Mouse (Mus musculus): ENCODE data around the gene Eif4enif1. TPM values are rescaled to one million over a fixed set of nuclear protein-coding genes. Genes with fewer than 3 reads are reported as not detected.
"Not testable (repeated sequence)": the region's sequence is repeated elsewhere in the genome, so short reads cannot be mapped to it uniquely, and the experiment has no call there.

Gene Eif4enif1
- polyA plus RNA-seq, 1 experiment from 2014 or later: 45.8 TPM

DNA sequence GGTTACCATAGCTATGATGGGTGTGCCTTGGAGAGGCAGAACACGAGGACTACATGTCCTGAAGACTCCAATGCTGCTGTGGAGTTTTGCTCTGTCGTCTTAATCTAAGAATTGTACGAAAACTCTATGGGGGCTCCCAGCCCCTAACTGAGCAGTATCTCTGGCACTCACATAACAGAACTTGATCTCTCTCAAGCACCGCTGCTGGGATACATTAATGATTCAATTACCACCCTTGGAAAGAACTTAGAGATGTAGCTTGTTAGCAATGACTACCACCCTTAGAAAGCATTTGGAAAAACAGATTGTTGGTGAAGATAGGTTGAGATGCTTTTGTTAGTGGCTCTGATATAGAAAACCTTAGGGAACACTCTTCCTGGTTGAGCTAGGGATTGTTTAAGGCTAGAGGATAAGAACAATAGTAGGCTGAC, 34.6 kb upstream of the Eif4enif1 start:
- H3K4me3 ChIP-seq; H3K27ac ChIP-seq; H3K4me2 ChIP-seq; H3K4me1 ChIP-seq; ATAC-seq (ENCODE audit: insufficient number of reproducible peaks, low FRiP score, low TSS enrichment, low read depth); H3K27me3 ChIP-seq; H3K9ac ChIP-seq; H3K36me3 ChIP-seq: not testable (repeated sequence)
- peaks cover 10% of the 10 kb centered on the region for H3K9me3 ChIP-seq
- 71% methylated on average over 4 of the region's 4 CpGs for WGBS

DNA sequence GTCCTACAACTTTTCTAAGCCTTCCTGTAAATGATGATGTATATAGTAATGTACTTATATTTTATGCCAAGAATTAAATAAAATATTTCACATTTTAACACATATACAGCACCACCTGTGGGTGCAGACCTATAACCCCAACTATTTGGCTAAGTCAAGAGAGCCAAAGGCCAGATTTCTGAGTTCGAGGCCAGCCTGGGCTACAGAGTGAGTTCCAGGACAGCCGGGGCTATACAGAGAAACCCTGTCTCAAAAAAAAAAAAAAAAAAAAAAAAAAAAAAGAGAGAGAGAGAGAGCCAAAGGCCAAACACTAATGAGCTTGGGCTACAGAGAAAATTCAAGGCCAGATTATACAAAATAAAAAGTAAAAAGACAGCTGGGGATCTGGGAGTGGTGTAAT, 33.1 kb upstream of the Eif4enif1 start:
- 76% methylated on average over 2 of the region's 2 CpGs for WGBS
- peak; percentile 61 for ATAC-seq (ENCODE audit: insufficient number of reproducible peaks, low FRiP score, low TSS enrichment, low read depth)

DNA sequence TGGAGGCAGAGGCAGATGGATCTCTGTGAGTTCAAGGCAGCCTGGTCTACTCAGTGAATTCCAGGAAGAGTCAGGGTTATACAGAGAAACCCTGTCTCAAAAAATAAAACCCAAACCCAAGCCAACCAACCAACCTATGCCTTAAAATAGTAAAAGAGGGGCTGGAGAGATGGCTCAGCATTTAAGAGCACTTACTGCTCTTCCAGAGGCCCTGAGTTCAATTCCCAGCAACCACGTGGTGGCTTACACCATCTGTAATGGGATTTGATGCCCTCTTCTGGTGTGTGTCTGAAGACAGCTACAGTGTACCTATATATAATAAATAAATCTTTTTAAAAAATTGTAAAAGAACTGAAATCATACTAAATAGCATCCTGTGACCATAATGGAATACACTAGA, 30.3 kb upstream of the Eif4enif1 start:
- not testable (repeated sequence) for ATAC-seq (ENCODE audit: insufficient number of reproducible peaks, low FRiP score, low TSS enrichment, low read depth)

More for the DNA sequence above, 33.1 kb upstream of the Eif4enif1 start:
- not testable (repeated sequence) for H3K4me3 ChIP-seq, H3K4me2 ChIP-seq, H3K9ac ChIP-seq, H3K27ac ChIP-seq, H3K4me1 ChIP-seq, H3K36me3 ChIP-seq, H3K27me3 ChIP-seq
- peaks cover 17% of the 10 kb centered on the region for H3K9me3 ChIP-seq

DNA sequence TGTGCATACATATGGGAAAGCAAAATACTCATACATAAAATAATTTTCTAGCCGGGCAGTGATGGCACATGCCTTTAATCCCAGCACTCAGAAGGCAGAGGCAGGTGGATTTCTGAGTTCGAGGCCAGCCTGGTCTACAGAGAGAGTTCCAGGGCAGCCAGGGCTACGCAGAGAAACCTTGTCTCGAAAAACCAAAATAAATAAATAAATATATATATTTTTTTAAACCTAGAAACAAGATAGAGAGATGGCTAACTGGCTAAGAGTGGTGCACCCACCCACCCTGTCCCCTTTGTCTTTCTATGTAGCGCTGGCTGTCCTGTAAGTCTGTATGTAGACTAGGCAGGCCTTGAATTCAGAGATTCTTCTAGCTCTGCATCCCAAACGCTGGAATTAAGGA, 29.7 kb upstream of the Eif4enif1 start:
- H3K4me2 ChIP-seq; H3K27me3 ChIP-seq; ATAC-seq (ENCODE audit: insufficient number of reproducible peaks, low FRiP score, low TSS enrichment, low read depth); H3K4me1 ChIP-seq; H3K4me3 ChIP-seq; H3K36me3 ChIP-seq; H3K27ac ChIP-seq; H3K9ac ChIP-seq: not testable (repeated sequence)
- H3K9me3 ChIP-seq: peaks cover 13% of the 10 kb centered on the region
- WGBS: 58% methylated on average over 6 of the region's 6 CpGs

More for the DNA sequence above, 30.3 kb upstream of the Eif4enif1 start:
- H3K27ac ChIP-seq, H3K4me3 ChIP-seq, H3K4me1 ChIP-seq, H3K36me3 ChIP-seq, H3K9ac ChIP-seq, H3K4me2 ChIP-seq, H3K27me3 ChIP-seq: not testable (repeated sequence)
- 68% methylated on average over 1 of the region's 1 CpGs for WGBS
- H3K9me3 ChIP-seq: peaks cover 14% of the 10 kb centered on the region

DNA sequence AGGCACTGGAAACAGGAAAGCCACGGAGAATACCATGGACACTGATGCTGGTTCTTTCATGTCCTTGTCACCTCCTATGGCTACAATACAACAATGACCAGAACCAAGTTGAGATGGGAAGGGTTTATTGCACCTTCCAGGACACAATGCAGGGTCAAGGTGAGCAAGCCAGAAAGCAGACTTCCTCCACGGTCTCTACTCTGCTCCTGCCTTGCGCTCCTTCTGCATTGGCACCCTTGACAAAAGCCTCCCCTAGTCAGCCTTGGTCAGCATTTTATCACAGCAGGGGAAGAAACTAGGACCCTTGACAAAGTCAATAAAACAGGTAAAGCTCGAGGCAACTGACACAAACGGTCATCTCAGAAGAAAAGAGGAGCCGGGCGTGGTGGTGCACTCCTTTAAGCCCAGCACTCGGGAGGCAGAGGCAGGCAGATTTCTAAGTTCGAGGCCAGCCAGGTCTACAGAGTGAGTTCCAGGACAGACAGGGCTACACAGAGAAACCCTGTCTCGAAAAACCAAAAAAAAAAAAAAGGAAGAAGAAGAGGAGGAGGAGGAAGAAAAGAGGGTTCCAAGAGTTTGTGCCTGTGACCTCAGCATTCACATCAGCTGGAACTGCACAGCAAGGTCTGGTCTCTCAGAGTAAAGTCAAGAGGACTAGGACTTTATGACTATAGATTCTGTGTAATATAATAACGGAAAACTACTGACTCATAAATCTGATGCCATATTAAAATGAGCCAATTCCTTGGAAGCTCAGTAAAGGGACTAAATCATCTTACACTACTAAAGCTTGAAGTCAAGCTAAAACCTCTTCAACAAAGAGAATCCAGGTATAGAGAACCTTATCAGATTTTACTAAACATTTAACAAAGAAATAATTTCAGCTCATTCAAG, 28.5 kb upstream of the Eif4enif1 start:
- ATAC-seq (ENCODE audit: insufficient number of reproducible peaks, low FRiP score, low TSS enrichment, low read depth): peak; percentile 62
- H3K27ac ChIP-seq, H3K9ac ChIP-seq, H3K27me3 ChIP-seq, H3K4me1 ChIP-seq, H3K4me3 ChIP-seq, H3K4me2 ChIP-seq, H3K36me3 ChIP-seq, H3K9me3 ChIP-seq: not testable (repeated sequence)
- 82% methylated on average over 11 of the region's 11 CpGs for WGBS

DNA sequence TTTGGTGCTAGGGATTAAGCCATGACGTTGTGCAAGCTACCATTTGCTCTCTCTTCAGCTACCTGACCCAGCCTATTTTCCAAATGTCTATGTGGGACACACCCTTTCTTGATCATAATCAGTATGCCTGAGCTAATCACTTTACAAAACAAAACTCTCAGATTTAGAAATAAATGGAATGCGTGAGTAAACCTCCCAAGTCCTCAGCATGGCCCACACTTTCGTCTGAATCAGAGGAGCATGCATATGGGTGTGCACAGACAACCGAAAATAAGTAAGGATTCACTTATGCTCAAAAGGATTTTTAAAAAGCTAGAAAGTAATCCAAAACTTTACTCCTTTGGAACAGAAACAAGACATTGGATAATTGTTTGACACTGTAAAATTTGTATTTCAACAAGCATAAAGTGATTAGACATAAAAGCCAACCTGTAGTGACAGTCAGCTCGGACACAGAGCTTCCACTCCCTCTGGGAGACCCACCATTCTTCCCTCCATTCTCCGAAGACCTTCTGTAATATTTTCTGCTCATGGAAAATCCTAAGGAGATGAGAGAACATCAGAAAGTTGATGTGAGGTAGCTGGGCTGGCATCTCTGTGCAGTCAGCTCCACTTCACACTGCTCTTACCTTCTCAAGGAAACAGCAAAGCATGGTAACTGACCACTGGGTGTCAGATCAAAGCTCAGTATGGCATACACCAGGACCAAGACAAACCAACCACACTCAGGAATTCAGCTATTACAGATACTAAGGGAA, 23.0 kb upstream of the Eif4enif1 start:
- not testable (repeated sequence) for H3K9ac ChIP-seq; H3K4me1 ChIP-seq; H3K27me3 ChIP-seq; ATAC-seq (ENCODE audit: insufficient number of reproducible peaks, low FRiP score, low TSS enrichment, low read depth); H3K36me3 ChIP-seq; H3K27ac ChIP-seq; H3K4me2 ChIP-seq; H3K4me3 ChIP-seq
- 0 out of 2 replicates have a peak, but pooled peaks cover 10% of the 10 kb centered on the region for H3K9me3 ChIP-seq
- WGBS: 79% methylated on average over 6 of the region's 6 CpGs

DNA sequence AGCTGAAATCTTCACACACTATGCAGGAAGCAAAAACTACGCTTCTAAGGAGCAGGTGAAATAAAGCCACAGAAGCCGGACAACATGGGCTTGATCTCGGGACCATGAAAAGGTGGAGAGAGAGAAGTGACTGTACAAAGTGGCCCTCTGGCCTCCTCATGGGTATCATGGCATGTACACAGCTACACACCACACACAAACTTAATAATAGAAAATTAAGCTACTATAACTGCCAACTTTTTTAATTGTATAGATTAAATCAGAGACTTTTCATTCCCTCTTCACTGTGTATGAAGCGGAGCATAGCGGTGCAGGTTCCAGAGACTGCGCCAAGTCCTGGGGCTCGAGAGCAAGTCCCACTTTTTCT, 22.5 kb upstream of the Eif4enif1 start:
- not testable (repeated sequence) for H3K36me3 ChIP-seq; ATAC-seq (ENCODE audit: insufficient number of reproducible peaks, low FRiP score, low TSS enrichment, low read depth); H3K4me3 ChIP-seq; H3K4me1 ChIP-seq; H3K4me2 ChIP-seq; H3K27me3 ChIP-seq; H3K9ac ChIP-seq; H3K27ac ChIP-seq
- H3K9me3 ChIP-seq: 0 out of 2 replicates have a peak, but pooled peaks cover 10% of the 10 kb centered on the region
- 86% methylated on average over 7 of the region's 7 CpGs for WGBS

DNA sequence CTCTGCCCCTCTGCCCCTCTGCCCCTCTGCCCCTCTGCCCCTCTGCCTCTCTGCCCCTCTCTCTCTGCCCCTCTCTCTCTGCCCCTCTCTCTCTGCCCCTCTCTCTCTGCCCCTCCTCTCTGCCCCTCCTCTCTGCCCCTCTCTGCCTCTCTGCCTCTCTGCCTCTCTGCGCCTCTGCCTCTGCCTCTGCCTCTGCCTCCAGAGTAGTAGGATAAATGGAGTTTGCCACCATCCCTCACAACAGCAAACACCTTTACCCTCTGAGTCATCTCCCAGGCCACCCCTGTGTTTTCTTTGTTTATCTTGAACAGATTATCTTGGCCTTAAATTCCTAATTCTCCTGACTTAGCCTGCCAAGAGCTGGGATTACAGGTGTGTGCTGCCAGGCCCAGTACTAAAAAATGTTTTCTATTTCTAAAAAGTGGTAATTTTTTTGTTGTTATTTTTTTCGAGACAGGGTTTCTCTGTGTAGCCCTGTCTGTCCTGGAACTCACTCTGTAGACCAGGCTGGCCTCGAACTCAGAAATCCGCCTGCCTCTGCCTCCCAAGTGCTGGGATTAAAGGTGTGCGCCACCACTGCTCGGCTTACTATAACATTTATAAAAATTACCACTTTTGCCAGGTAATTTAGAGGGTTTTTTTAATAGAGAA, 21.6 kb upstream of the Eif4enif1 start:
- 69% methylated on average over 6 of the region's 6 CpGs for WGBS
- not testable (repeated sequence) for H3K4me2 ChIP-seq; H3K4me3 ChIP-seq; H3K9ac ChIP-seq; H3K27ac ChIP-seq; ATAC-seq (ENCODE audit: insufficient number of reproducible peaks, low FRiP score, low TSS enrichment, low read depth); H3K4me1 ChIP-seq; H3K36me3 ChIP-seq; H3K27me3 ChIP-seq
- 0 out of 2 replicates have a peak, but pooled peaks cover 10% of the 10 kb centered on the region for H3K9me3 ChIP-seq

DNA sequence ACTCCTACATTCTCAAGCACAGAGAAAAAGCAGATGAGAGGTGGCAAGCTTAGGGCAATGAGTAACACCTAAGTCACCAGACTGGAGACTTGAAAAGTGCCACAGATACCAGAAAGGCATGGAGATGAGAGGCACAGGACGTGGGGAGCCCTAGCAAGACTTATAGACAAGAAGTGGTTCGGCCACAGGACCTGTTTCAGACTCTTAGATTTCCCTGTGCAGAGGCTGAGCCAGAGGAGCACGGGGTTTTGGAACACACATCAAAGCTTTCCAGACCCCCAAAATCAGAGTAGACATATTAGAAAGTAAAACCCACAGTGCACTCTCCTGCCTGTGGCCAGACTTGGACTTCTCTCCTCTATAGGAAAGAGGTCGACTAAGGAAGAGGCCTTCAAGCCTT, 20.9 kb upstream of the Eif4enif1 start:
- not testable (repeated sequence) for H3K4me1 ChIP-seq; H3K36me3 ChIP-seq; H3K4me2 ChIP-seq; H3K4me3 ChIP-seq; H3K27me3 ChIP-seq; H3K9ac ChIP-seq; ATAC-seq (ENCODE audit: insufficient number of reproducible peaks, low FRiP score, low TSS enrichment, low read depth); H3K27ac ChIP-seq
- H3K9me3 ChIP-seq: 0 out of 2 replicates have a peak, but pooled peaks cover 10% of the 10 kb centered on the region
- WGBS: 57% methylated on average over 4 of the region's 4 CpGs

DNA sequence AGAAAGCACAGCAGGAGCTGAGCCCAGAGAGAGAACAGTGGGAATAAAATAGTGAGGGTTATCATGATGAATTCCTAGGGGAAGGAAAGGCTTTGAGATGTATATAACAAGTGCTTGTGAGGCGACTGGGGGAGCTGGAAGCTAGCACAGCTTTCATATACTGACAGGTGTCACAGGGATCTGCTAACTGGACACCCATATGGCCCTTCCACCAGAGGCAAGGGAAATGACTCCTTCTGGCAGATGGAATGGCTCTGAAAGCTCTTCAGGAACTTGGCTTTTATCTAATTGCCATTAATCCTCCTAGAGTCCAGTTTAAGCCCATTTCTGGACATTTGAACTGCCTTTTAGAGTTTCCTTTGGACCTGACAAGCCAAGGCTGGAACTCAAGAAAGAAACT, 20.2 kb upstream of the Eif4enif1 start:
- not testable (repeated sequence) for H3K4me2 ChIP-seq; H3K9ac ChIP-seq; H3K27ac ChIP-seq; H3K36me3 ChIP-seq; ATAC-seq (ENCODE audit: insufficient number of reproducible peaks, low FRiP score, low TSS enrichment, low read depth); H3K4me3 ChIP-seq; H3K27me3 ChIP-seq; H3K4me1 ChIP-seq
- WGBS: 70% methylated on average over 1 of the region's 1 CpGs
- 0 out of 2 replicates have a peak, but pooled peaks cover 10% of the 10 kb centered on the region for H3K9me3 ChIP-seq

DNA sequence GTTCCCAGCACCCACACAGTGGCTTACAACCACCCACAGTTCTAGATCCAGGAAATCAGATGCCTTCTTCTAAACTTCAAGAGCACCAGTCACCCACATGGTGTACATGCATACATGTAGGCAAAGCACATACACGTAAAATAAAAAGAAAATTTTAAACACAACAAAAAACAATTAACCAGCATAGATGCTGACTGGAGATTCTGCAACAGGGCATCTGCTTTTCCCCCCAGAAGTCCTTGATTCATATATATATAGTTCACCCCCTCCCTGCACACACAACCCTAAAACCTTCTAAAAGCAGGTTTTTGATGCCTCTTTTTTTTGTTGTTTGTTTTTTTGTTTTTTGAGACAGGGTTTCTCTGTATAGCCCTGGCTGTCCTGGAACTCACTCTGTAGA, 19.5 kb upstream of the Eif4enif1 start:
- H3K27ac ChIP-seq; H3K4me2 ChIP-seq; H3K4me3 ChIP-seq; H3K36me3 ChIP-seq; H3K9ac ChIP-seq; H3K4me1 ChIP-seq; H3K27me3 ChIP-seq; ATAC-seq (ENCODE audit: insufficient number of reproducible peaks, low FRiP score, low TSS enrichment, low read depth): not testable (repeated sequence)
- WGBS: 83% methylated on average over 1 of the region's 1 CpGs
- H3K9me3 ChIP-seq: 0 out of 2 replicates have a peak, but pooled peaks cover 10% of the 10 kb centered on the region

DNA sequence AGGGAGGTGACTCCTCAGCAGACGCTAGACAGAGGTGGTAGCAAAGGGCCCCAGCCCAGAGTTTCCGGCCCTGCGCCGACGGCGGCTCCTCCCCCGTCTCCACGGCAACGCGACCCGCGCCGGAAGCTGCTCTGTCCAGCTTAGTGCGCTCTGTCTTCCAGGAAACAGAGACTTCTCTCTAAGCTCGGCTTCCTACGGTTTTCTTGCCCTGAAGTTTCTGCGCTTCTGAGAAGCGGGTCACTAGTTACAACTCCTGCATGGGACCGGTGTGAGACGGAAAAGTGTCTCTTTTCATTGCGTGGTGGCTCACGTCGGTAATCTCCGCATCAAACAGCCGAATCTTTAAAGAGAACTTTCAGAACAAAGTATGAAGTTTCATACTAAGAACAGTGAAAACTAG, 8.8 kb upstream of the Eif4enif1 start, which contains the start of gene Sfi1:
TSS of gene Sfi1 (minus strand) at position 101 of the 400 bp plus-strand sequence.
- Histone ChIP-seq H3K27me3 (no peaks in the 10 kb centered on the region), H3K9ac (no peak within 1 kb of the TSS), H3K9me3 (no peaks in the 10 kb centered on the region), H3K36me3 (no peaks in the 10 kb centered on the region), H3K4me1 (no peaks in the 10 kb centered on the region), H3K4me3 (no peak within 1 kb of the TSS), H3K27ac (no peak within 1 kb of the TSS), H3K4me2 (no peak within 1 kb of the TSS)
- no peak for ATAC-seq (ENCODE audit: insufficient number of reproducible peaks, low FRiP score, low TSS enrichment, low read depth)
- whole genome bisulfite sequencing: 84% methylated on average over 25 of the region's 25 CpGs
